Mouse (Mus musculus): Measurements from ENCODE around the gene Pfn1. TPM values are rescaled to one million over a fixed set of nuclear protein-coding genes. Genes with fewer than 3 reads are reported as not detected.
A peak's percentile ranks its signal among the peaks of the same experiment; 100 is the strongest.

The Pfn1 gene
- total RNA-seq, 2 experiments from 2014 or later: 207 to 224 TPM

DNA sequence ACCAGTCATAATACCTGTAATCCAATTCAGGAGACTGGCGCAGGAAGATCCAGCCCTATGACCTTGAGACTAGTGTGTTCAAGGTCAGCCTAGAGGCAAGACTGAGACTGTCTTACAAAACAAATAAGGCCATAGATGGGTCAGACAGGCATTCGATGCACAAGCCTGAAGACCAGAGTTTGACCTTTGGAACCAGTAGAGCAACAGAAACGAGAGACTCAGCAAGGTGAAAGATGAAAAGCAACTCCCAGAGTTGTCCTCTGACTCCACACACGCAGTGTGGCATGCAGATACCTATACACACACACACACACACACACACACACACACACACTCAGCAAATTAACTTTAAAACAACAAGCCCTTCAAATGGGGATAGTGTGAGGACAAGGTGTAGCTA lies 27.6 kb downstream of the Pfn1 start:
- intact Hi-C loops (cut with DNase I): loop anchor here (5.0 kb wide), 1 partner anchor 215 kb away; the partner anchor contains the start of gene Pelp1
- no peak overlapping the region for H3K27ac ChIP-seq
- no peak overlapping the region for H3K4me3 ChIP-seq
- DNase-seq (ENCODE audit: extremely low spot score in 1 of 2, low spot score in 2 of 2): no peak
- no peak for TF ChIP-seq CTCF (IDR thresholded peaks at IDR 0.05)

DNA sequence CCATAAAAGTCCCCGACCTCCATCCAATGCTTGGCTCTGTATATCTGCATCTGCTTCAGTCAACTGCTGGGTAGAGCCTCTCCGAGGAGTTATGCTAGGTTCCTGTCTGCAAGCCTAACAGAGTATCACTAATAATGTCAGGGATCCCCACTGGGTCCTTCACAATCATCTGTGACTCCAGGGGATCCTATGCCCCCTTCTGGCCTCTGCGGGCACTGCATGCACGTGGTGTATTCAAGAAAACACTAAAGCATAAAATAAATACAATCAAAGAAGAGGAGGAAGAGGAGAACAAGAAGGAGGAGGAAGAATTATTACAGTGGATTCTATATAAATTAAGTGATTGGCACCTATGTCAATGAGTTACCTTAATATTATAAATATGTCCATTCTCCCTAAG lies 29.0 kb downstream of the Pfn1 start:
- H3K27ac ChIP-seq: no peak overlapping the region
- no peak overlapping the region for H3K4me3 ChIP-seq
- TF ChIP-seq CTCF (IDR thresholded peaks at IDR 0.05): peak; percentile 63
- no peak for DNase-seq (ENCODE audit: extremely low spot score in 1 of 2, low spot score in 2 of 2)
- intact Hi-C loops (cut with DNase I): loop anchor here (2.0 to 5.0 kb wide), 2 partner anchors 109 to 213 kb away; partner anchors contain the start of gene Pelp1

DNA sequence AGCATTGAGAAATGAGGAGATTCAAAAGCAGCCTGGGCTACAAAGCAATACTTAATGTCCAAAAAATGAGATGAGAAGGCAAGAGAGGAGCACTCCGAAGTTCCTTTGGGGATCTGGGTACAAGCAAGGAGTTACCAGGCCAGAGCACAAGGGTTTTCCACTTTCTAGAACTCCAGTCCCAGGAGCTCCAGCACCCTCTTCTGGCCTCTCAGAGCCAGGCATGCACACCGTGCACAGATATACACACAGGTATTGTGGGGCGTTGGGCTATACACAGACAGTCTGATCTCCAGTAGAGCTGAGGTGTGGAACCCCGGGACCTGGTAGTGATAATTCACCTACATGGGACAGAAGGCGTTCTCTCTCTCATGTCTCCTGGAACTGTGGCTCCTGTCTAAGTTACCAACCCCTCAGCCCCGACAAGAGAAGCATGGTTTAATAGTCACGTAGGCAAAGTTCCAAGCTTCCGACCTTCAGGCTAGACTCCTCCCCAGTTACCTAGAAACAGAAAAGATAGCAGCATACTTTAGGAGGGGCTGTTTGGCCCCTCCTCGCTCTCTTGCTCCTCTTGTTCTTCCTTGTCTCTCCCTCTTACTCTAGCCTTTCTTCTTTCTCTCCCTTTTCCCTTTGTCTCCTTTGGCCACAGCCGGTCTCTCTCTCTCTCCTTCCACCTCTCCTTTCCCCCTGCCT lies 31.2 kb downstream of the Pfn1 start:
- Histone ChIP-seq H3K27ac (no peak overlapping the region), H3K4me3 (no peak overlapping the region)
- peak; percentile 38 for TF ChIP-seq CTCF (IDR thresholded peaks at IDR 0.05)
- DNase-seq (ENCODE audit: extremely low spot score in 1 of 2, low spot score in 2 of 2): no peak
- intact Hi-C loops (cut with DNase I): no loop called here

DNA sequence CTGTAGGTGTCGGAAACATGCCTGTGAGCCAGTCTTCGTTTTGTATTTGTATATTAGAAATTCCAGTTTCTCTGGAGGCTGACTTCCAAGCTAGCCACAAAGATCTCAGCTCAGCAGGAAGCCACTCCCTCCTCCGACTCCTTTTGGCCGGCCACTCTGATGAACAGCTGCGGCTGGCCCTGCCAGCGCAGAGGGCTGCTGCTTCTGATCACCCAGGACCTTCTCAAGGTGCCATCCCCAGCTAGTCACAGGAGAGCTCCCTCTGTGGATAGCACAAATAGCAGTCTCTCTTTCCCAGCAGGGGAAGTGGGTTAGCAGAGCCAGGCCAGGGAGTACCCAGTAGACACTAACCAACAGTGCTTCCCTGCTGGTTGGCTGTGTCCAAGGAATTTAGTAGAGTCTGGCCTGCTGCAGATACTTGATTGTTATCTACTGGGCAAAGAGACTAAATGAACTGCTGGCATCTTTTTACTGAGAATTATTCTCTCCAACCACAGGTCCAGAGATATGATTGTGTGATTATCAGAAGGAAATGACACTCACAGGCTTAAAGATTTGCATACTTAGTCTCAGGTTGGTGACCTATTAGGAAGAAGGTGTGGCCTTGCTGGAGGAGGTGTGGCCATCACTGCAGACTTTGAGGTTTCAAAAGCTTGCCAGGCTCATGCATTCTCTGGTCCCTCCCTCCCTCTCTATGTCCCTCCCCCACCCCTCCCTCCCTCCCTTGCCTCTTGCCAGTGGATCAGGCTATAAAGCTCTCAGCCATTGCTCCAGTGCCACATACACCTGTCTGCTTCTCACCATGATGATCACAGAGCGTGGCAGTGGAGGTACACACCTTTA lies 32.3 kb downstream of the Pfn1 start:
- no peak overlapping the region for H3K27ac ChIP-seq
- intact Hi-C loops (cut with DNase I): no loop called here
- no peak for TF ChIP-seq CTCF (IDR thresholded peaks at IDR 0.05)

DNA sequence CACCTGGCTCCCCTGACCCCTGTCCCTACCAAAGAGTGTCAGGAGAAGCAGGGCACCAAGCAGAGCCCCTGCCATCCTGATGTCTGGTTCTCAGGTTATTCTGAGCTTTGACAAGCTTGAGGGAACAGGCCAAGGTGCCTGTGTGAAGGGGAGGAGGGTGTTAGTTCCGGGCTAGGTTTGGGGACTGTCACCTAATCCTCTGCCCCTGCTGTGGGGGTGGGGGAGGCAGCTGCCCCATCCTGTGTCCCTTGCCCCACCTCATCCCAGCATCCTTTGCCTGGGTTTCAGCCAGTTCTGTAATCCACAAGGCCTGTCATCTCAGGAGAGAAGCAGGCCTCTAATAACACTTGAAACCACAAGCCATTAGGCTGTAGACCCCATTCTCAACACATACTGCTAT lies 35.3 kb downstream of the Pfn1 start, which contains the start of gene Chrne:
TSS of gene Chrne (minus strand) at position 116 of the 400 bp plus-strand sequence.
- no peak for DNase-seq (ENCODE audit: extremely low spot score in 1 of 2, low spot score in 2 of 2)
- TF ChIP-seq CTCF (IDR thresholded peaks at IDR 0.05): no peak
- H3K27ac ChIP-seq: no peak within 1 kb of the TSS
- H3K4me3 ChIP-seq: no peak within 1 kb of the TSS
- intact Hi-C loops (cut with DNase I): no loop called here

More for the DNA sequence above, 32.3 kb downstream of the Pfn1 start:
- no peak for DNase-seq (ENCODE audit: extremely low spot score in 1 of 2, low spot score in 2 of 2)
- no peak overlapping the region for H3K4me3 ChIP-seq

DNA sequence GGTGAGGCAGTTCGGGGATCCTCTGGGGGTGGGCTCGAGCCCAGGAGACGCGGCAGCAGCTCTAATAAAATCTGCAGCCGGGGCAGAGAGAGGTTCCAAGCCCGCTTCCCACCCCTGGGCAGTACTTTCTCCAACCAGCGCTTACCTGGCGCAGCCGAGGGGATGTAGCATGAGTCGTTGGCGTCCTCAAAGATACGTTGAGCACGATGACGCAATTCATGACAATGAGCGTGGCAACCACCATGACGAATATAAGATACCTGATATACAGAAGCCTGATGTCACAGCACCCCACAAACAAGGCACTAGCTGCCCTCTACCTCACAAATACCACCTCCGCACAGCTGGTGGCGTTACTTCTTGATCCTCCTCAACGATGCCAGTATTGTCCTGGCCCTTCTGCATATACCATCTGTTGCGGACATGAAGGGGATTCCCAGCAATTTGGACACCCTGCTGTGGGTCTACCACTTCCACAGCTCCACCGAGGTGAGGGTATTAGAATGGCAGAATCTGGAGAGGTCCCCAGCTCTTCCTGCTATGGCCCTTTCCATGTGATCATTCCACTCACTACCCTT lies 38.8 kb downstream of the Pfn1 start, which contains the start of gene 4930544D05Rik:
TSS of gene 4930544D05Rik (plus strand) at position 333 of the 578 bp plus-strand sequence.
- TF ChIP-seq CTCF (IDR thresholded peaks at IDR 0.05): no peak
- DNase-seq (ENCODE audit: extremely low spot score in 1 of 2, low spot score in 2 of 2): no peak
- intact Hi-C loops (cut with DNase I): no loop called here
- Histone ChIP-seq H3K27ac (no peak within 1 kb of the TSS), H3K4me3 (0 out of 2 replicates have a peak within 1 kb of the TSS, but pooled peaks have one; percentile 1)

DNA sequence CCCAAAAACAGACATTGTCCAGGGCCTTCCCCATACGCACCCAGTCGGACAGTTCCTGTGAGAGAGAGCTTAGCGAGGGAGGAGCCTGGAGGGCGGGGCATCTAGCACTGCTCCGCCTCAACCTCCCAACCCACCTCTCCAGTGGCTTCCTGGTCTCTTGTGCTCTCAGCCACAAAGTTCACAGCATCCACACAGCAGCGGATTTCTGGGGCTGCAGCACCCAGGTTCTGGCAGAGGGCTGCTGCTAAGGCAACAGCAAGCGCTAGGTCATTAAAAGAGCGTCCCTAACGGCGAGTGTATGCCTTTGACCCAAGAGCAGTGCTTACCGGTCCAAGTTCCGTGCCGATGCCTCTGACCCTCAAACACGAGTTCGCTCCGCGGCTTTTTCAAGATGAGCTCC lies 39.4 kb downstream of the Pfn1 start:
- DNase-seq (ENCODE audit: extremely low spot score in 1 of 2, low spot score in 2 of 2): no peak
- intact Hi-C loops (cut with DNase I): no loop called here
- 0 out of 2 replicates have a peak overlapping the region, but pooled peaks have one; percentile 1 for H3K4me3 ChIP-seq
- no peak; the same call in 1 of the 2 replicates for TF ChIP-seq CTCF (IDR thresholded peaks at IDR 0.05)
- H3K27ac ChIP-seq: no peak overlapping the region

DNA sequence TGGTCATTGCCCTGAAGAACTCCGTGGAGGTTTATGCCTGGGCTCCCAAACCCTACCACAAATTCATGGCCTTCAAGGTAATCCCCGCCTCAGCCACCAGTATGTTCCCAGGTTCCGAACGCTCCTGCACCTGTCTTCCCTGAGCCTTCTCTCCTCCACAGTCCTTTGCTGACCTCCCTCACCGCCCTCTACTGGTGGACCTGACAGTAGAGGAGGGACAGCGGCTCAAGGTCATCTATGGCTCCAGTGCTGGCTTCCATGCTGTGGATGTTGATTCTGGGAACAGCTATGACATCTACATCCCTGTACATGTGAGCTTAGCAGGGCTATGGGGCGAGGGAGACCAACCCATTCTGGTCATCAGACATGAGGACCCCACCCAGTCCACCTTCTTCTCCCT lies 41.9 kb downstream of the Pfn1 start:
- Histone ChIP-seq H3K27ac (no peak overlapping the region), H3K4me3 (no peak overlapping the region)
- DNase-seq (ENCODE audit: extremely low spot score in 1 of 2, low spot score in 2 of 2): no peak
- intact Hi-C loops (cut with DNase I): no loop called here
- peak; percentile 8; the same call in 1 of the 2 replicates for TF ChIP-seq CTCF (IDR thresholded peaks at IDR 0.05)

DNA sequence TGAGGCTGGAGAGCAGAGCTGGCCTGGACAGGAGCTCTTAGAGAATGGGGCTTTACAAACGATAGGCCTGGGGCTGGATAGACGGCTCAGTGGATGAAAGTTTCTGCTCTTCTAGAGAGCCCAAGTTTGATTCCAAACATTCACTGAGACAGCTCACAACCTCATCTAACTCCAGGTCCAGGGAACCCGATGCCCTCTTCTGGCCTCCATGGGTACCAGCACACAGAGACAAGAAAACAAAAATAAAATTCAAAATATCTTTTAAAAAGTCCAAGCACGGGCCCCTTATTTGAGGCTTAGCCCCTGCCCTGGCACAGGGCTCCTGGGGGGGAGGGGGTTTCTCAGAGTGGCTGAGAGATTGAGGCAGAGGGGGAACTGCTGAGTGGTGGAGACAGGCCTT lies 43.7 kb downstream of the Pfn1 start:
- intact Hi-C loops (cut with DNase I): no loop called here
- Histone ChIP-seq H3K27ac (no peak overlapping the region), H3K4me3 (no peak overlapping the region)
- peak; percentile 23 for TF ChIP-seq CTCF (IDR thresholded peaks at IDR 0.05)
- no peak for DNase-seq (ENCODE audit: extremely low spot score in 1 of 2, low spot score in 2 of 2)

DNA sequence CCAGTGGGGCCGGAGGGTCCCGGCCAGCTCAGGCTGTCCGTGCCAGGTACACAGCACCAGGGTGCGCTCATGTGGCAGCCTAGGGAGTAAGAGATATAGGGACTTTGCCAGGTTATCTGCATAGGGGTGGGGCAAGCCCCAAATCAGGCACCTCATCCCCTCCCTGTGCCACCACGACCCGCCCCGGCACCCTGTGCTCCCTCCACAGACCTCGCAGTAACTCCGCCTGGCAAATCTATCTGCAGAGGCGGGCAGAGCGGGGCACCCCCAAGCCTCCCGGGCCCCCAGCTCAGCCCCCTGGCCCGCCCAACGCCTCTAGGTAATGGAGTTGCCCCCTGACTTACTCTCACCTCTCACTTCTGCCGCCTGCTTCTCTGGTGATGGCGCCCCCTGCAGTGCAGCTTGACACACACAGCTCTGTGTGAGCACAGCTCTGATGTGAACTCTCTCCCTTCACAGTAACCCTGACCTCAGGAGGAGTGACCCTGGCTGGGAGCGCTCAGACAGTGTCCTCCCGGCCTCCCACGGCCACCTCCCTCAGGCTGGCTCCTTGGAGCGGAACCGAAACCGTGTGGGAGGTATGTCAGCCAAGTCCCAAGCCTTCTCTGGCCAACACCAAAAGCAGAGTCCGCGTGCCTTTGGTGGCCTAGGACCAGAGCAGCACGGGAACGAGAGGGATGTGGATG lies 45.9 kb downstream of the Pfn1 start:
- peak; percentile 42 for TF ChIP-seq CTCF (IDR thresholded peaks at IDR 0.05)

DNA sequence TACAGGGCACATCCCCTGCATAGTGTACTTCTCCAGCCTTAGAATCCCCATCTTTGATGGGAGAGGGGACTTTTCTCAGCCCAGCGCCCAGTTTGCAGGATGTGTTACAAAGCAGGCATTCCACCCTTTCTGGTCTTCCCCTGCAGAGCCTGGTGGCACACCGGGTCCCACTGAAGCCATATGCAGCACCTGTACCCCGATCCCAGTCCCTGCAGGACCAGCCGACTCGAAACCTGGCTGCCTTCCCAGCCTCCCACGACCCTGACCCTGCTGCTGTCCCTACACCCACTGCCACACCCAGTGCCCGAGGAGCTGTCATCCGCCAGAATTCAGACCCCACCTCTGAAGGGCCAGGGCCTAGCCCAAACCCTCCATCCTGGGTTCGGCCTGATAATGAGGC lies 46.8 kb downstream of the Pfn1 start:
- no peak overlapping the region for H3K27ac ChIP-seq
- TF ChIP-seq CTCF (IDR thresholded peaks at IDR 0.05): no peak
- no peak overlapping the region for H3K4me3 ChIP-seq
- intact Hi-C loops (cut with DNase I): no loop called here
- DNase-seq (ENCODE audit: extremely low spot score in 1 of 2, low spot score in 2 of 2): no peak

More for the DNA sequence above, 45.9 kb downstream of the Pfn1 start:
- no peak for DNase-seq (ENCODE audit: extremely low spot score in 1 of 2, low spot score in 2 of 2)
- no peak overlapping the region for H3K4me3 ChIP-seq
- H3K27ac ChIP-seq: no peak overlapping the region
- intact Hi-C loops (cut with DNase I): no loop called here

Data from left cerebral cortex, adult 2 months (tissue).